Mouse (Mus musculus) neural tube, embryonic 11.5 days (tissue): ENCODE data around the gene Arhgap31. TPM values are rescaled to one million over a fixed set of nuclear protein-coding genes. Genes with fewer than 3 reads are reported as not detected.

Experiments
- ATAC-seq: fragments of 200-750 bp; cut with Nextera tagmentation; 2 replicates; pipeline ENCODE4 v1.8.0; 2017; ENCODE audit warnings: moderate number of reproducible peaks, mild to moderate bottlenecking, moderate TSS enrichment, moderate library complexity; ENCODE audit not compliant: insufficient read depth, low FRiP score, low TSS enrichment
- DNase-seq: peaks from one replicate; pipeline ENCODE4 v3.0.0-alpha.2; 2015; ENCODE audit warnings: low spot score
- H3K27ac ChIP-seq: fragments of 300-500 bp; sonication (generic); 2 replicates; pipeline ENCODE4 v1.5.1; 2014; ENCODE audit warnings: low read depth, mild to moderate bottlenecking, low read length
- H3K27me3 ChIP-seq: fragments of 300-500 bp; sonication (generic); 2 replicates; pipeline ENCODE4 v1.6.1; 2014; ENCODE audit warnings: mild to moderate bottlenecking, low read length, mixed read lengths; ENCODE audit not compliant: control insufficient read depth, insufficient read depth
- H3K36me3 ChIP-seq: fragments of 300-500 bp; sonication (generic); 2 replicates; pipeline ENCODE4 v1.6.1; 2014; ENCODE audit warnings: mild to moderate bottlenecking, low read length, moderate library complexity, mixed read lengths; ENCODE audit not compliant: control insufficient read depth, insufficient read depth
- H3K4me1 ChIP-seq: fragments of 300-500 bp; sonication (generic); 2 replicates; pipeline ENCODE4 v1.6.1; 2014; ENCODE audit warnings: low read length, mixed read lengths; ENCODE audit not compliant: control insufficient read depth, insufficient read depth
- H3K4me2 ChIP-seq: fragments of 300-500 bp; sonication (generic); 2 replicates; pipeline ENCODE4 v1.6.1; 2014; ENCODE audit warnings: low read depth, mild to moderate bottlenecking, moderate library complexity
- H3K4me3 ChIP-seq: fragments of 300-500 bp; sonication (generic); 2 replicates; pipeline ENCODE4 v1.5.1; 2014; ENCODE audit warnings: low read depth, low read length
- H3K9ac ChIP-seq: fragments of 300-500 bp; sonication (generic); 2 replicates; pipeline ENCODE4 v1.6.1; 2014; ENCODE audit warnings: mild to moderate bottlenecking, low read length
- H3K9me3 ChIP-seq: fragments of 300-500 bp; sonication (generic); 2 replicates; pipeline ENCODE4 v1.6.1; 2016; ENCODE audit warnings: low read length; ENCODE audit not compliant: control insufficient read depth
- WGBS: fragments of 180-500 bp; shearing (Covaris S2); extraction: QIAGEN DNeasy Blood & Tissue Kit; methylation state at CpG from one replicate; pipeline ENCODE4 v1.1.7; 2014; 5-methylcytosine and 5-hydroxymethylcytosine counted together
- polyA plus RNA-seq: library from polyadenylated mRNA; unstranded; fragments of >200 nt; fragmentation: Nextera tagmentation; extraction: Ambion mirVana; gene quantifications from 2 replicates; pipeline ENCODE4 v1.2.1, GENCODE M21; 2014

Gene Arhgap31
- 7.7 and 8.7 TPM in 2 replicates for polyA plus RNA-seq

DNA sequence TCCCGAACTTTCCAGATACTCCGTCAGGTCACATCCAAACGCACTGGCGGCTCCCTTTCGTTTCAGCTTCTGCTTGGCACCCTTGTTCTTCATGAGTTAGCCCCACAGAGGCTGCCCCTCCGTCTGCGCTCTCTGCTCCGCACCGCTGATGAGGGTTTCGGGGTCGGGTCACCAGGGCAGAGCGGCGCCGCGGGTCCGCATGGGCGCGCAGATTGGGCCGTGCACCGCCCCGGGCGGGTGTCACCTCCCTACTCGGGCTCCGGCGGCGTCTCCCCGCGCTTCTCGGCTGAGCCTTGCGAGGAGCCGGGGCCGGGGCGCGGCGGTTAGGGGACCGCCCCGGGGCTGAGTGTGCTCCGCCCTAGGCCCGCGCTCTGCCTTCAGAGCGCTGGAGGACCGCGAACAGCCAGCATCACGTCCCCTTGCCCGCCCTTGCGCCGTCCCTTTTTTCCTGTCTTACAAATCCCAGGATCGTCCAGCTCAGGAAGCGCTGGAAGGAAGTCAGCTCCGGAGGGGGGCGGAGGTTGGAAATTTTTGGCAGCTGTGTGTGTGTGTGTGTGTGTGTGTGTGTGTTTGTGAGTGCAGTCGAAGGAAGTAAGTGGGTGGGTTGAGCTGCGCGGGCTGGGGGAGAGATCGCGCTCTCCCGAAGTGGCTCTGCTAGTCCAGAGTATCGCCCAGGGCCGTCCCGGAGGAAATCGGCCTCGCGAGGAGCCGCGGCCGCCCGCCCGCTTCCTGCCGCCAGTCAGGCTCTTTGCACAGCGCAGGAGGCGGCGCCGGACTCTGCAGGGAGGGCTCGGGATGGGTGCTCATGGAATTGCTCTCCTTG is at the start of gene Arhgap31:
TSS of gene Arhgap31 (minus strand) at position 694 of the 823 bp plus-strand sequence.
- peak within 1 kb of the TSS; percentile 72 for H3K27ac ChIP-seq
- peak within 1 kb of the TSS; percentile 79 for H3K9ac ChIP-seq

GRCm38 (mm10) chr16:38762401-38762800 is 49.3 kb upstream of the Arhgap31 start:
- H3K9ac ChIP-seq = no peak overlapping the region
- no peak overlapping the region for H3K27ac ChIP-seq
- H3K4me1 ChIP-seq = no peaks in the 10 kb centered on the region
- ATAC-seq = no peak
- no peaks in the 10 kb centered on the region for H3K27me3 ChIP-seq
- no peaks in the 10 kb centered on the region for H3K9me3 ChIP-seq
- H3K4me2 ChIP-seq = no peak overlapping the region
- no peaks in the 10 kb centered on the region for H3K36me3 ChIP-seq
- DNase-seq = no peak
- WGBS = 92% methylated on average over 8 of the region's 8 CpGs
- H3K4me3 ChIP-seq = no peak overlapping the region

More for the DNA sequence above, at the start of gene Arhgap31:
- Histone ChIP-seq H3K27me3 (no peaks in the 10 kb centered on the region), H3K36me3 (no peaks in the 10 kb centered on the region), H3K4me1 (peaks cover 4% of the 10 kb centered on the region; the same call in 1 of the 2 replicates), H3K9me3 (no peaks in the 10 kb centered on the region), H3K4me2 (peak within 1 kb of the TSS; percentile 77), H3K4me3 (peak within 1 kb of the TSS; percentile 60)
- peak; percentile 87 for ATAC-seq
- DNase-seq = peak; percentile 83
- under 1% methylated on average over 64 of the region's 74 CpGs for WGBS

GRCm38 (mm10) chr16:38761972-38762371 is 48.9 kb upstream of the Arhgap31 start:
- DNase-seq (no peak), ATAC-seq (no peak)
- Histone ChIP-seq H3K27me3 (no peaks in the 10 kb centered on the region), H3K4me1 (no peaks in the 10 kb centered on the region), H3K9ac (no peak overlapping the region), H3K4me3 (no peak overlapping the region), H3K9me3 (no peaks in the 10 kb centered on the region), H3K4me2 (no peak overlapping the region), H3K36me3 (no peaks in the 10 kb centered on the region), H3K27ac (no peak overlapping the region)
- 86% methylated on average over 5 of the region's 5 CpGs for WGBS

DNA sequence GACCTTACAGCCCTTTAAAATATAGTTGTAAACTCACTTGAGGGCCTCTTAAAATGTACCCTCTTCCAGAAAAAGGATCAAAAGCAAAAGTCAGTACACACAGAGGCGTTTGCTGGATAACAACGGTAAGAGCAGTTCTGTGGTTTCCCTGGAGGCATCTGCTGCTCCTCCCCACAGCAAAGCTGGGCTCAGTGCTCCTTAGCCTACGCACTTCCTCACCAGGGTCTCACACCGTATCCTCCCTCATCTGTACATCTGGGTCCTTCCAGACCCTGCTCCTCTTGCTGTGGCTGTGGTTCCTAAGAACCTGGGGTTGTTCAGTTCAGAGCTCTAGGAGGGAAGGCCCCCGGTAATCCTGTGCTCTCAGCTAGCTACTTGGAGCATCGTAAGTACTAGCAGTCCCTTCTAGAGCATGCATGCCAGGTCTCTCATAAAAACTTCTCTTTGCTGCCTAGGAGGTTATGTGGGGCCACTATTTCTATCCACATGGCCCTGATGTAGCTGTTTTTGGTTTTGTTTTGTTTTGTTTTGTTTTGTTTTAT is 47.8 kb upstream of the Arhgap31 start:
- 89% methylated on average over 6 of the region's 6 CpGs for WGBS
- no peaks in the 10 kb centered on the region for H3K36me3 ChIP-seq
- no peaks in the 10 kb centered on the region for H3K9me3 ChIP-seq
- ATAC-seq (no peak), DNase-seq (no peak)
- no peaks in the 10 kb centered on the region for H3K27me3 ChIP-seq
- no peak overlapping the region for H3K9ac ChIP-seq
- H3K27ac ChIP-seq = no peak overlapping the region
- H3K4me2 ChIP-seq = no peak overlapping the region
- H3K4me1 ChIP-seq = no peaks in the 10 kb centered on the region
- H3K4me3 ChIP-seq = no peak overlapping the region

- Histone ChIP-seq H3K9ac (no peak overlapping the region), H3K4me3 (no peak overlapping the region), H3K27ac (no peak overlapping the region), H3K9me3 (no peaks in the 10 kb centered on the region), H3K4me1 (no peaks in the 10 kb centered on the region), H3K27me3 (no peaks in the 10 kb centered on the region), H3K4me2 (no peak overlapping the region), H3K36me3 (no peaks in the 10 kb centered on the region)
- DNase-seq (no peak), ATAC-seq (no peak)
- 96% methylated on average over 5 of the region's 5 CpGs for WGBS
Measured at GRCm38 (mm10) chr16:38760239-38760638, 47.2 kb upstream of the Arhgap31 start.

DNA sequence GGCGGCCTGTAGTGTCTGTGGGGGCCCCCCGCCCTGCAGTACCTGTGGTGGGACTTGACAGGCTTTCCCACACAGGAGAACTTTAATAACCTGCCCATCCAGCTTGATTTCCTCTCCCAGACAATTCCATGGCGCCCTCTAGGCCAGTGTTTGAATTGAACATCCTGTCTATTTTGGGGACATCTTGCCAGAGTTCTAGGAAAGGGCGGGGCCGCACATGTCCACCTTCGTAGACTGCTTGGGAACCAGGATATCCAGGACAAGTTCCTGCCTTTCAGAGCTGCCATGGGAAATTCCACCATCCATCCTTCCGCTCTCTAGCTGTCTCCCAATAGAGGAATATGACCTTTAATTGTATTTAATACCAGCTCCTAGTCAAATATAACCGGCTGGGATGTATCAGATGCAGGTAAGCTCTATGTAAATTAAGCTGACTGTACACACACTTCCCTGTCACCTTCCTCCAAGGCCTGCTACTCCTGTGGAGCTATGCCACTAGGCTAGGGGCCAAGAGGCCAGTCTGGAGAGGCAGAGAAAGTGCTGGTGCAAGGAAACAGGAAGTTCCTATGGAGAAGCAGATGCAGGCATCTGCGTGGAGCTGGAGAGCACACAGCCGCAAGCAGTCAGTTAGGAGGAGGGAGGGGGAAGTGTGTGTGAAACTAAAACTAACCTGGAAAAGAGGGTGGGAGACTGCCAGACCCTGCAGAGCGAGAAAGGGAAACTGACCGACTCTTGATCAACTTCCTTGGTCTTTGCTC is 45.2 kb upstream of the Arhgap31 start:
- no peak overlapping the region for H3K4me3 ChIP-seq
- no peak for ATAC-seq
- no peak overlapping the region for H3K27ac ChIP-seq
- no peaks in the 10 kb centered on the region for H3K9me3 ChIP-seq
- H3K9ac ChIP-seq = no peak overlapping the region
- H3K36me3 ChIP-seq = no peaks in the 10 kb centered on the region
- WGBS = 77% methylated on average over 12 of the region's 12 CpGs
- no peak overlapping the region for H3K4me2 ChIP-seq
- H3K27me3 ChIP-seq = no peaks in the 10 kb centered on the region
- H3K4me1 ChIP-seq = peaks cover under 1% of the 10 kb centered on the region; the same call in 1 of the 2 replicates
- DNase-seq = no peak

- Histone ChIP-seq H3K36me3 (no peaks in the 10 kb centered on the region), H3K9me3 (no peaks in the 10 kb centered on the region), H3K4me1 (peaks cover 6% of the 10 kb centered on the region; the same call in 1 of the 2 replicates), H3K4me2 (no peak overlapping the region), H3K9ac (no peak overlapping the region), H3K27me3 (no peaks in the 10 kb centered on the region), H3K27ac (no peak overlapping the region), H3K4me3 (no peak overlapping the region)
- no peak for ATAC-seq
- WGBS = 95% methylated on average over 19 of the region's 19 CpGs
- no peak for DNase-seq
Measured at GRCm38 (mm10) chr16:38757626-38758025, 44.6 kb upstream of the Arhgap31 start.

- H3K4me1 ChIP-seq = peaks cover 6% of the 10 kb centered on the region; the same call in 1 of the 2 replicates
- no peak overlapping the region for H3K4me2 ChIP-seq
- whole genome bisulfite sequencing = 85% methylated on average over 4 of the region's 4 CpGs
- H3K27ac ChIP-seq = no peak overlapping the region
- ATAC-seq (no peak), DNase-seq (no peak)
- no peak overlapping the region for H3K4me3 ChIP-seq
- H3K9ac ChIP-seq = no peak overlapping the region
- H3K27me3 ChIP-seq = no peaks in the 10 kb centered on the region
- H3K36me3 ChIP-seq = no peaks in the 10 kb centered on the region
- no peaks in the 10 kb centered on the region for H3K9me3 ChIP-seq
Measured at GRCm38 (mm10) chr16:38756572-38756971, 43.5 kb upstream of the Arhgap31 start.
